Mouse (Mus musculus): ENCODE results near the gene H2al1b. TPM values are rescaled to one million over a fixed set of nuclear protein-coding genes. Genes with fewer than 3 reads are reported as not detected.

The H2al1b gene
- polyA plus RNA-seq, 1 experiment from 2014 or later, result not detected

Other genes starting within 250 kb of the H2al1b start
- gene H2al1a, start 3.2 kb upstream of the H2al1b start, polyA plus RNA-seq (2016; fragmentation: Nextera tagmentation; extraction: Ambion mirVana), result not detected in 2 replicates
- not detected in 2 replicates for gene H2al1c, start 3.2 kb downstream of the H2al1b start, polyA plus RNA-seq (2016; fragmentation: Nextera tagmentation; extraction: Ambion mirVana)
- gene H2al1d, start 6.4 kb downstream of the H2al1b start, polyA plus RNA-seq (2016; fragmentation: Nextera tagmentation; extraction: Ambion mirVana), result not detected in 2 replicates
- gene H2al1e, start 9.5 kb downstream of the H2al1b start, polyA plus RNA-seq (2016; fragmentation: Nextera tagmentation; extraction: Ambion mirVana), result not detected in 2 replicates
- not detected in 2 replicates for gene H2al1f, start 12.7 kb downstream of the H2al1b start, polyA plus RNA-seq (2016; fragmentation: Nextera tagmentation; extraction: Ambion mirVana)
- not detected in 2 replicates for gene H2al1g, start 15.8 kb downstream of the H2al1b start, polyA plus RNA-seq (2016; fragmentation: Nextera tagmentation; extraction: Ambion mirVana)
- gene H2al1h, start 19.1 kb downstream of the H2al1b start, polyA plus RNA-seq (2016; fragmentation: Nextera tagmentation; extraction: Ambion mirVana), result not detected in 2 replicates
- gene H2al1i, start 22.2 kb downstream of the H2al1b start, polyA plus RNA-seq (2016; fragmentation: Nextera tagmentation; extraction: Ambion mirVana), result not detected in 2 replicates
- gene H2al1j, start 25.4 kb downstream of the H2al1b start, polyA plus RNA-seq (2016; fragmentation: Nextera tagmentation; extraction: Ambion mirVana), result not detected in 2 replicates